Mouse (Mus musculus): ENCODE results near the gene Tspan17.

The Tspan17 gene

GRCm38 (mm10) chr13:54788740-54789560, at the start of gene Tspan17:
Tspan17 (plus strand) TSS chr13:54789377.
- DNase-seq, result peak; percentile 55

- DNase-seq, result no peak
These were observed 43.1 kb upstream of the Tspan17 start for GRCm38 (mm10) chr13:54746110-54746509.

- DNase-seq, result no peak
These were observed 42.3 kb upstream of the Tspan17 start for GRCm38 (mm10) chr13:54746896-54747295.

DNA sequence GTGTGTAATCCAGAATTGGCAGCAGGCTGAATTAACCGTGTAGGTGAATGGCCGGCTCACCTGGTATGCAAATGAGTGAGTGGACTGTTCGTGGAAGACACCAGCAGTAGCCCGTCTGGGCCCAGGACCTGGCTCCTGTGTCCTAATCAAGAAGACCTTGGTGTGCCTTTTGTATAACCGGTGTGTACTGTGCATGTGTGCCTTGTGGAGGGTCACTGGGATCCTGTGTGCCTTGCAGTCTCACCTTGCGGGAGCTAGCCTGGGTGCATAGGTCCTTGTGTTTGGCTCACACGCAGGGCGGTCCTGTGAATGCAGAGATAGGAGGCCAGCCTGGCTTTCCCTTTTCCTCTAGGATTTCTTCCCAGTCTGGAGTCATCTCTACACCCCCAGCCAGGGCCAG, 41.0 kb upstream of the Tspan17 start:
- DNase-seq, result no peak

- no peak for DNase-seq
These were observed 40.5 kb upstream of the Tspan17 start for GRCm38 (mm10) chr13:54748721-54749060.

- DNase-seq, result no peak
These were observed 39.9 kb upstream of the Tspan17 start for GRCm38 (mm10) chr13:54749061-54749863.

- DNase-seq, result no peak
These were observed 39.2 kb upstream of the Tspan17 start, which contains the start of gene Gprin1 for GRCm38 (mm10) chr13:54749864-54750411. Gprin1 (minus strand) TSS chr13:54749874.

GRCm38 (mm10) chr13:54750699-54751098, 38.5 kb upstream of the Tspan17 start:
- DNase-seq, result no peak

DNA sequence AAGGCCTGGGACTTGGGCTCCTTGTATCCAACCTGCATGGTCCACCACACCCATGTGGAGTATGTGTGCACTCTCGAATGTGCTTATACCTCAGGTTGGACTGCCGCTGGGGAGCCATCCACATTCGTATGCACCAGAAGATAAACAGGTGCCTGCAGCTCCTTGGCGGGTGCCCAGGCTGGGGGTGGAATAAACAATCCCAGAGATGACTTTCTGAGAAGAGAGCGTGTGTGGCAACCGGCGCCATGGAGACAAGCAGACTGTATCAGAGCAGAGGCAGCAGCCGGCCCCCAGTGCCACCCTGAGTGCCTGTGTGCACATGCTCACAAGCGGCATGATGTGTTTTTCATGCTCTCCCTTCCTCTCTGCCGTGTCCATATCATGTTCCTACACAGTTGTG, 36.5 kb upstream of the Tspan17 start:
- no peak for DNase-seq

- no peak for DNase-seq
These were observed 35.4 kb upstream of the Tspan17 start for GRCm38 (mm10) chr13:54753733-54754132.

DNA sequence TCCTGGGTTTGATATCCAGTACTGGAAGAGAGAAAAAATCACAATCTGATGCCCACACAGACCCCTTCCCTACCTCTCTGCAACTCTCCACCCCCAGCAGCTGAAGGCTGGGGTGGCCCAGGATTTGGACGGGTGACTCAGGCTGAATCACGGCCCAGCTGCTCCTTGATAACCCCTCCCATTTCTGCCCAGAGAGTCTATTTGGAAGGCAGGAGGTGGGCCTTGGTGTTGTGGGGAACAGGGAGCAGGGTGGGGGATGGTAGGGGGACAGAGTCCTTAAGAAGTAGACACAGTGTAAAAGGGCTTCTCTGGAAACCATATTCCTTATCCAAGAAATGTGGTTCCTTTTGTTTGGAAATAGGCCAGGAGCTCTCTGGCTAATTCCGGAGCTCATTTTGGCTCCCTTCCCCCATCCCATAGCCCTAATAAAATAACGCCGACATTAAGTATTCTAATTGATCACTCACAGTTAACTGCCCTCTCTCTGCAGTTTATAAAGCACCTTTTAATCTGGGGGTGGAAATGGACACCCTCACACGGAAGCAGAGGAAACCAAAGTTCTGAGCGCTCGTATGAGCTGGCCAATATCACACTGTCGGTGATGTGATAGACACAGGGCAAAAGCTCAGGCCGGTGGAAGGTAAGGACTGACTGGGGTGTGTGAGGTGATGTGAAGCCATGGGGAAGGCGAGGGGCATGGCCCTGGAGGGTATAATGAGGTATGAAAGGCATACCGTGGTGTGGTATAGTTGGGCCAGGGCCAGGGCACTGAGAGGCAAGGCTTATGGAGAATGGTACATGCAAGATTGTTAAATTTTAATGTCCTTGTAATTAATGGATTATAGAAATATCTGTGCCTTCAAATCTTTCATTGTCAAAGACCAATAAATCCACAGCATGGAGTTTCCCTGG, 34.8 kb upstream of the Tspan17 start:
- DNase-seq, result no peak

- DNase-seq, result no peak
These were observed 33.9 kb upstream of the Tspan17 start for GRCm38 (mm10) chr13:54755201-54755830.

GRCm38 (mm10) chr13:54756156-54756712, 32.9 kb upstream of the Tspan17 start:
- no peak for DNase-seq

DNA sequence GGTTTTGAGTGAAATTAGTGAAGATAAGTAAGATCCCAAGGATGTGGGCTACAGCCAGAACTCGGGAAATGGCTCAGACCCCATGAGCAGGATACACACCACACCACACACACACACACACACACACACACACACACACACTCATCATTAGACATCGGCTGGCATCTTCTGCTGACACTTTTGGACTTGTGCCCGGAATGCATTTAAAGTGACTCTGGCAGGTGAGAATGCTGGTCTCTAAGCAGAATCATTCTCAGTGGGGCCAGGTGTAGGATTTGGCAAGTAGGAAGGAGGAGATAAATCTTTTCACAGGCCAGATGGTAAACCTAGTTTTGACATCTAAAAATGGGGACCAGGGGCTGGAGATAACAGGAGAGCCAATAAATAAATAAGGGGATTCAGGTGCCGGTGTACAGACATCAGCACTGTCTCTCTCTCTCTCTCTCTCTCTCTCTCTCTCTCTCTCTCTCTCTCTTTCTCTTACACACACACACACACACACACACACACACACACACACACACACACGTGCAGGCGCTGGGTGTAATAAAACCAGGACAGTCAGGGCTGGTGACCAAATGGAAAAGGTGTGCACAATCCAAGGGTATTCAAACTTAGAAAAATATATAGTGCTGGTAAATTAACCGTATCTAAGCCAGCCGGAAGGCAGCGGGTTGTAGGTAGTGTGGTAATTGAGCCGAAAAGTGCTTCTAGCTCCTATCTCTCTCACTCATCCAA, 31.9 kb upstream of the Tspan17 start:
- no peak for DNase-seq

GRCm38 (mm10) chr13:54758045-54758755, 31.0 kb upstream of the Tspan17 start:
- DNase-seq, result peak; percentile 46

DNA sequence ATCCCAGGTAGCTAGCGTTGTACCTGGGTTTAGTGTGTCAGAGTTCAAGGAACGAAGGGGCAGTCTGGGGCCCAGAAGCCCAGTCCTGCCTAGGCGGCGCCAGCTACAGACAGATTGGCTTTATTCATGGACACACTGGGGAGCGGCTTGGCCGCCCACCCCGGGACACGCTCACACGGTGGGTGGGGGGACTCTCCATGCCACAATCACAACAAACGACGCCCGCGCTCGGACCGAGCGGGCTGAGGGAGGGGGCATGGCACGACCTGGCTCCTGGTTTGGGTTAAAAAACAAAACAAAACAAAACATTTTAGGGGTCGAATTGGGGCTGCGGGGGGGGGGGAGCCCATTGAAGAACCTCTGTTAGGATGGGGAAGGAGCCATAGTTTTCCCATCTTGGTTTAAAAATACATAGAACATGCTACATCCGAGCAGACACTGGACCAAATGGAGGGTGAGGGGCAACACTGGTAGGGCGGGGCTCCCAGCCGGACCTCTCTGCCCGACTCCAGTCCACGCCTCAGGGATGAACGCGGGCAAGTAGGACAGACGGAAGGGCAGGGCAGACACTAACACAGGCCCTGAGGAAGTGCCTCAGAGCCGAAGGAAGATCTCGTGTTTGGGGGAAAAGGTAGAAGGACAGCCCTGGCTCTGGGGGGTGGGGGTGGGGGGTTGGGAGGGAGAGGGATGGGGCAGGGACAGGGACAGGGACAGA, 30.3 kb upstream of the Tspan17 start:
- DNase-seq, result no peak

DNA sequence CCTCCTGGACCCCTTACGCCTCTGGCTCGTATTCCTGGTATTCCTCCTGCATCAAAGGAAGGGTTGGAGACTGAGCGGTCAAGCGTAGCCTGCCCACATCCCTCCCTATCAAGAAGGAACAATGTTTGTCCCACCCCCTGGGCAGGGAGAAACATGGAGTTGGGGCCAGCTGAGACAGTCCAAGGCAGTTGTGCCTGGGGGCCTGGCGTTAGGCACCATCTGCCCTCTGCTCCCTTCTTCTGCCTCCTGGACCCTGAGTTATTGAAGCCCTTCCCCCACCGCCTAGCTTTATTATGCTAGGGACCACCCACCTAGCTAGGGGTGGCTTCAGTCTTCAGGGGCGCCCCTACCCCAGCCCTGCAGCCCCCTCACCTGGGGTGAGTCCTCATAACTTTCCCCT, 29.7 kb upstream of the Tspan17 start:
- DNase-seq, result no peak

GRCm38 (mm10) chr13:54760164-54760795, 28.9 kb upstream of the Tspan17 start:
- DNase-seq, result no peak

DNA sequence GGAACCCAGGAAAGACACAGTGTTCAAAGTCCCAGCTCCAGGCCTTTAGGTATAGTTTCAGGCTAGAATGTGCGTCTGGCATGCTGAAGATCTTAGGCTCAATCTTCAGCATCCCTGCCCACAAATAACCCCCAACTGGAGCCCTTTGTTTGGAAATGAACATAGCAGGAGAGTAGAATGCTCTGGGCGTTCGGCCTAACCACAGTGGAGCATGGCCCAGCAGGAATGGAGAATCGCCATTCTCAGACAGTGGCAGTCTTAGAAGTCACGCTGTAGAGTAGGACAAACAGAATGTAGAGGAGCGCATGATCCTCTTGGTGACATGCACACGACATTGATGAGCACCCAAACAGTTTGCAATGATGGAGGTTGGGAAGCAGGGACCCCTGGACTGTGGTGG, 28.3 kb upstream of the Tspan17 start:
- DNase-seq, result no peak
